Mouse (Mus musculus) heart, embryonic 15.5 days (tissue): ENCODE measurements around the gene Maff. TPM values are rescaled to one million over a fixed set of nuclear protein-coding genes. Genes with fewer than 3 reads are reported as not detected.

Experiments used
- ATAC-seq: fragments of 200-750 bp; cut with Nextera tagmentation; replicated peaks from 2 replicates; pipeline ENCODE4 v1.8.0; 2017; ENCODE audit warnings: low read depth, moderate TSS enrichment; ENCODE audit not compliant: insufficient number of reproducible peaks, insufficient read depth, low FRiP score
- H3K27ac ChIP-seq: fragments of 300-500 bp; sonication (generic); 2 replicates; pipeline ENCODE4 v1.5.1; 2015; ENCODE audit warnings: mild to moderate bottlenecking, inconsistent platforms
- H3K27me3 ChIP-seq: fragments of 300-500 bp; sonication (generic); 2 replicates; pipeline ENCODE4 v1.6.1; 2015; ENCODE audit warnings: inconsistent platforms
- H3K36me3 ChIP-seq: fragments of 300-500 bp; sonication (generic); 2 replicates; pipeline ENCODE4 v1.6.1; 2015; ENCODE audit warnings: mild to moderate bottlenecking, inconsistent platforms
- H3K4me1 ChIP-seq: fragments of 300-500 bp; sonication (generic); replicated peaks from 2 replicates; pipeline ENCODE4 v1.6.1; 2015; ENCODE audit warnings: inconsistent platforms
- H3K4me2 ChIP-seq: fragments of 300-500 bp; sonication (generic); 2 replicates; pipeline ENCODE4 v1.6.1; 2015; ENCODE audit warnings: inconsistent platforms, mild to moderate bottlenecking, moderate library complexity
- H3K4me3 ChIP-seq: fragments of 300-500 bp; sonication (generic); 2 replicates; pipeline ENCODE4 v1.5.1; 2015; ENCODE audit warnings: mild to moderate bottlenecking, inconsistent platforms
- H3K9ac ChIP-seq: fragments of 300-500 bp; sonication (generic); 2 replicates; pipeline ENCODE4 v1.6.1; 2015; ENCODE audit warnings: mild to moderate bottlenecking, inconsistent platforms
- H3K9me3 ChIP-seq: fragments of 300-500 bp; sonication (generic); replicated peaks from 2 replicates; pipeline ENCODE4 v1.6.1; 2016; ENCODE audit warnings: inconsistent platforms
- WGBS: fragments of 180-500 bp; shearing (Covaris S2); methylation state at CpG from one replicate; pipeline ENCODE4 v1.1.7; 2015; ENCODE audit warnings: mixed read lengths; 5-methylcytosine and 5-hydroxymethylcytosine counted together
- polyA plus RNA-seq: library from polyadenylated mRNA; unstranded; fragments of >200 nt; fragmentation: Nextera tagmentation; extraction: Ambion mirVana; gene quantifications from 2 replicates; pipeline ENCODE4 v1.2.1, GENCODE M21; 2015

Maff gene
- polyA plus RNA-seq, 1 experiment from 2014 or later, result 3.8 TPM

- no peak overlapping the region for H3K4me3 ChIP-seq
- H3K36me3 ChIP-seq, result no peaks in the 10 kb centered on the region
- 50% methylated on average over 4 of the region's 4 CpGs for WGBS
- no peak overlapping the region for H3K9ac ChIP-seq
- H3K27me3 ChIP-seq, result no peaks in the 10 kb centered on the region
- peak overlapping the region; percentile 31; the same call in 1 of the 2 replicates for H3K27ac ChIP-seq
- peaks cover 21% of the 10 kb centered on the region for H3K4me1 ChIP-seq
- no peaks in the 10 kb centered on the region for H3K9me3 ChIP-seq
- ATAC-seq, result no peak
- no peak overlapping the region for H3K4me2 ChIP-seq
Observed at GRCm38 (mm10) chr15:79330521-79330920, 15.9 kb upstream of the Maff start.

- H3K4me1 ChIP-seq, result no peaks in the 10 kb centered on the region
- H3K36me3 ChIP-seq, result no peaks in the 10 kb centered on the region
- H3K9me3 ChIP-seq, result no peaks in the 10 kb centered on the region
- H3K27ac ChIP-seq, result no peak overlapping the region
- H3K9ac ChIP-seq, result no peak overlapping the region
- no peak overlapping the region for H3K4me2 ChIP-seq
- no peak for ATAC-seq
- no peak overlapping the region for H3K4me3 ChIP-seq
- 71% methylated on average over 4 of the region's 4 CpGs for WGBS
- no peaks in the 10 kb centered on the region for H3K27me3 ChIP-seq
Observed at GRCm38 (mm10) chr15:79333409-79333808, 13.0 kb upstream of the Maff start.

- Histone ChIP-seq H3K4me1 (no peaks in the 10 kb centered on the region), H3K4me2 (no peak overlapping the region), H3K9me3 (no peaks in the 10 kb centered on the region), H3K27me3 (no peaks in the 10 kb centered on the region), H3K36me3 (no peaks in the 10 kb centered on the region), H3K27ac (no peak overlapping the region), H3K9ac (no peak overlapping the region), H3K4me3 (no peak overlapping the region)
- WGBS, result 57% methylated on average over 7 of the region's 7 CpGs
- ATAC-seq, result no peak
Observed at GRCm38 (mm10) chr15:79335061-79335655, 11.3 kb upstream of the Maff start.

- 65% methylated on average over 5 of the region's 5 CpGs for WGBS
- no peaks in the 10 kb centered on the region for H3K4me1 ChIP-seq
- no peaks in the 10 kb centered on the region for H3K9me3 ChIP-seq
- H3K4me3 ChIP-seq, result no peak overlapping the region
- H3K27ac ChIP-seq, result no peak overlapping the region
- H3K27me3 ChIP-seq, result no peaks in the 10 kb centered on the region
- no peak for ATAC-seq
- no peak overlapping the region for H3K9ac ChIP-seq
- no peak overlapping the region for H3K4me2 ChIP-seq
- H3K36me3 ChIP-seq, result no peaks in the 10 kb centered on the region
Observed at GRCm38 (mm10) chr15:79338978-79339377, 7.4 kb upstream of the Maff start.

GRCm38 (mm10) chr15:79342641-79343337 lies 3.6 kb upstream of the Maff start:
- Histone ChIP-seq H3K9me3 (no peaks in the 10 kb centered on the region), H3K4me2 (no peak overlapping the region), H3K36me3 (no peaks in the 10 kb centered on the region), H3K4me3 (no peak overlapping the region), H3K9ac (no peak overlapping the region), H3K27me3 (0 out of 2 replicates have a peak, but pooled peaks cover 2% of the 10 kb centered on the region), H3K4me1 (no peaks in the 10 kb centered on the region), H3K27ac (no peak overlapping the region)
- ATAC-seq, result no peak
- 63% methylated on average over 6 of the region's 6 CpGs for WGBS

- no peak overlapping the region for H3K9ac ChIP-seq
- no peaks in the 10 kb centered on the region for H3K9me3 ChIP-seq
- no peak overlapping the region for H3K4me2 ChIP-seq
- ATAC-seq, result no peak
- H3K27me3 ChIP-seq, result 0 out of 2 replicates have a peak, but pooled peaks cover 2% of the 10 kb centered on the region
- 76% methylated on average over 4 of the region's 4 CpGs for WGBS
- H3K36me3 ChIP-seq, result no peaks in the 10 kb centered on the region
- H3K27ac ChIP-seq, result no peak overlapping the region
- H3K4me1 ChIP-seq, result peaks cover 15% of the 10 kb centered on the region
- no peak overlapping the region for H3K4me3 ChIP-seq
Observed at GRCm38 (mm10) chr15:79344627-79345026, 1.8 kb upstream of the Maff start.

- Histone ChIP-seq H3K27me3 (0 out of 2 replicates have a peak, but pooled peaks cover 2% of the 10 kb centered on the region), H3K4me3 (peak overlapping the region; percentile 57), H3K9me3 (no peaks in the 10 kb centered on the region), H3K4me1 (peaks cover 36% of the 10 kb centered on the region), H3K9ac (peak overlapping the region; percentile 61), H3K27ac (peak overlapping the region; percentile 94), H3K4me2 (peak overlapping the region; percentile 67), H3K36me3 (no peaks in the 10 kb centered on the region)
- ATAC-seq, result peak; percentile 83
- under 1% methylated on average over 61 of the region's 61 CpGs for WGBS
Observed at GRCm38 (mm10) chr15:79347165-79347844, 884 bp downstream of the Maff start.

- Histone ChIP-seq H3K9ac (peak overlapping the region; percentile 61), H3K36me3 (no peaks in the 10 kb centered on the region), H3K27ac (peak overlapping the region; percentile 94), H3K9me3 (no peaks in the 10 kb centered on the region), H3K4me3 (peak overlapping the region; percentile 57), H3K27me3 (0 out of 2 replicates have a peak, but pooled peaks cover 2% of the 10 kb centered on the region), H3K4me2 (peak overlapping the region; percentile 67), H3K4me1 (peaks cover 42% of the 10 kb centered on the region)
- 2% methylated on average over 43 of the region's 46 CpGs for WGBS
- peak; percentile 85 for ATAC-seq
Observed at GRCm38 (mm10) chr15:79347845-79348506, 1.6 kb downstream of the Maff start.

GRCm38 (mm10) chr15:79348651-79349050 lies 2.2 kb downstream of the Maff start:
- H3K27me3 ChIP-seq, result 0 out of 2 replicates have a peak, but pooled peaks cover 2% of the 10 kb centered on the region
- no peaks in the 10 kb centered on the region for H3K36me3 ChIP-seq
- H3K4me3 ChIP-seq, result peak overlapping the region; percentile 57
- peaks cover 42% of the 10 kb centered on the region for H3K4me1 ChIP-seq
- ATAC-seq, result no peak
- WGBS, result 51% methylated on average over 8 of the region's 8 CpGs
- H3K9me3 ChIP-seq, result no peaks in the 10 kb centered on the region
- H3K9ac ChIP-seq, result peak overlapping the region; percentile 61
- H3K27ac ChIP-seq, result peak overlapping the region; percentile 94
- peak overlapping the region; percentile 67 for H3K4me2 ChIP-seq

- peak overlapping the region; percentile 10; the same call in 1 of the 2 replicates for H3K4me3 ChIP-seq
- H3K4me2 ChIP-seq, result peak overlapping the region; percentile 40
- ATAC-seq, result no peak
- H3K4me1 ChIP-seq, result peaks cover 45% of the 10 kb centered on the region
- no peaks in the 10 kb centered on the region for H3K36me3 ChIP-seq
- H3K9me3 ChIP-seq, result no peaks in the 10 kb centered on the region
- WGBS, result 91% methylated on average over 4 of the region's 4 CpGs
- H3K27me3 ChIP-seq, result 0 out of 2 replicates have a peak, but pooled peaks cover 2% of the 10 kb centered on the region
- peak overlapping the region; percentile 77 for H3K27ac ChIP-seq
- H3K9ac ChIP-seq, result peak overlapping the region; percentile 23; the same call in 1 of the 2 replicates
Observed at GRCm38 (mm10) chr15:79350866-79351265, 4.4 kb downstream of the Maff start.

GRCm38 (mm10) chr15:79351331-79351767 lies 4.9 kb downstream of the Maff start:
- peak overlapping the region; percentile 77 for H3K27ac ChIP-seq
- H3K36me3 ChIP-seq, result no peaks in the 10 kb centered on the region
- peak overlapping the region; percentile 23; the same call in 1 of the 2 replicates for H3K9ac ChIP-seq
- 19% methylated on average over 15 of the region's 15 CpGs for WGBS
- ATAC-seq, result 0 out of 2 replicates have a peak, but pooled peaks have one; percentile 3
- H3K9me3 ChIP-seq, result no peaks in the 10 kb centered on the region
- H3K27me3 ChIP-seq, result 0 out of 2 replicates have a peak, but pooled peaks cover 2% of the 10 kb centered on the region
- H3K4me3 ChIP-seq, result peak overlapping the region; percentile 10
- H3K4me2 ChIP-seq, result peak overlapping the region; percentile 40
- H3K4me1 ChIP-seq, result peaks cover 48% of the 10 kb centered on the region
